Mouse (Mus musculus) NIH3T3 (cell line): Measurements from ENCODE around the gene Ddx11.
"Not testable (repeated sequence)": the region's sequence is repeated elsewhere in the genome, so short reads cannot be mapped to it uniquely, and the experiment has no call there.

ENCODE experiments used
- DNase-seq: peaks from one replicate; pipeline ENCODE4 v3.0.0-alpha.2; 2012; ENCODE audit warnings: low read depth

Gene Ddx11

DNA sequence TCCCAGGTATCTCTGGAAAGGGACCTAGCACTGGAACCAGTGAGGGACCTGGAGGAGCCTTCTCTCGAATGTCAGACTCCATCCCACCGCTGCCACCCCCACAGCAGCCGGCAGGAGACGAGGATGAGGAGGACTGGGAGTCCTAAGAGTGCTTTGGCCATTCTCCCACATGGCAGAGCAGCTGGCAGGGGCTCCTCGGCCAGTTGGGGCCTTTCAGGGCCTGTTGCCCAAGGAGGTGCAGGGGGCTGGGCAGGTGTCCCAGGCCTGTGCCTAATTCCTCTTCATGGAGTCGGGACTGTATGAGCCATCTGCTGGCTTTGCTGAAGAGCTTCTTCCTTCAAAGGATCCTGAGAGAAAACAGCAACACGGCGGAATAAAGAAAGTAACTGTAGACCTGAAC, 4.3 kb upstream of the Ddx11 start:
- DNase-seq = no peak

DNA sequence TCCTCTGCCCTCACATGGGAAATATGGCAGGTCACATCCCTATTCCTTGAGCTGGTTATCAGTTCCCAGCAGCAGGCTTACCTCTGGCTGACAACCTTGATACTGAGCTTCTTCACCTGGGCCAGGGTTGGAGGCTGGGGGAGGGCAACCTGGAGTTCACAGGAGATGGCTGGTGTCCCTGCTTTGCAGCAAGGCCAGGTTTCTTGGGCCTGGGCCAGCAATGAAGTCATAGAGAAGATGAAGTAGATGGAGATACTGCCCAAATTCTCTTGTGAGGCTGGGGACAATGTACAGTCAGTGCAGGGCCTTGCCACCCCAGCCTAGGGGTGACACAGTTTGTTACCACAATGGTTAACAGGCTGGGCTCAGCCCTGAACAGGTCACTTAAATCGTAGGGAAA, 2.6 kb upstream of the Ddx11 start:
- DNase-seq = peak; percentile 25

DNA sequence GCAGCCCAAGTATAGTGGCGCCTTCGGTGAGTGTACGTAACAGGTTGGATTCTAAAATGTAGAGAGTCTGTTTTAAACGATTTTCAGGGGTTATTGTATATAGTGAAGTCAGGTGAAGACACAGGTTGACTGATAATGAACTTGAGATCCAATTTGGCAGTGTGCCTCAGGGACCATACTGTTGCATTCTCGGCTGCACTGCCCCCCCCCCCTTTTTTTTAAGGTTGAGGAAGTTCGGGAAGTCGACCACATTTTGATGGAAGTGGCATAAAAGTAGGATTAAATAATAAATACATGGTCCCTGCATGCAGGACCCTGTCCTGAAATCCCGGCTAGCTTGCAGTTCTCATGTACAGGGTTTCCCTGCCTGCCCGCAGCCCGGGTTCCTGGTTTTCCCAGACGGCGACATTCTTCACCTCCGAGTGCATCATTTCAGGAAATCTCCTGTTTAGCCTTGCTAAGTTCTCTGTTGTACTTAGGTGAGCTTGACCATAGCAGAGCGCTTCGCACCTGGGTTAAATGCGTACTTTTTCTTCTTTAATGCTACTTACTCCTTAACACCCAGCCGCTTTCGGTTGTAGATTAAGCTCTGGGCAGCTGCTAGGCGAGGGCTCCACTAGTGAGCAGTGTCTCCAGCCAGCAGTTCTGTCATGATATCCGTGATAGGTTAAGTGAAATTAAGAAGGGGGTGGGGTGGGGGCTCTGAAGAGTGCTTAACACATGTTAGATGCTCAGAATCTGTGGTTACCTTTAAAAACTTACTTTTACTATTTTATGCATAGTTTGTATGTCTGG, 693 bp downstream of the Ddx11 start:
- DNase-seq = peak; percentile 41

DNA sequence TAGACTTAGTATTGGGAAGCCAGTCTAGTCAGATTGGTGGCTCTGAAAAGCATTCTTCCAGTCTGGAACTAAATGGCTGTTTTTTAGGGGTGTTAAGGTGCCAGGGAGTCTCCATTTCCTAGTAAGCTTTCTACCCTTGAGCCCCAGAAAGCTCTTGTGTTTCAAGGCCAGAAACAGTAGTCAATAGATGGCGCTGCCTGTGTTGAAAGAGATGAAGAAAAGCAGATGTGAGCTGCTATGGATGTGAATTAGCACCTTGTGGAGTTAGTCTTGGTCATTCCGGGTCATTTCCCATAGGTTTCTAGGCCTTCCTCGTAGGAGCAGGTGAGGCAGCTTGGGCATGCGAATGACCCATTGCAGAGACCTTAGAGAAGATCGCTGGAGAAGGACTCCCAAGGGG, 1.9 kb downstream of the Ddx11 start:
- peak; percentile 35 for DNase-seq

DNA sequence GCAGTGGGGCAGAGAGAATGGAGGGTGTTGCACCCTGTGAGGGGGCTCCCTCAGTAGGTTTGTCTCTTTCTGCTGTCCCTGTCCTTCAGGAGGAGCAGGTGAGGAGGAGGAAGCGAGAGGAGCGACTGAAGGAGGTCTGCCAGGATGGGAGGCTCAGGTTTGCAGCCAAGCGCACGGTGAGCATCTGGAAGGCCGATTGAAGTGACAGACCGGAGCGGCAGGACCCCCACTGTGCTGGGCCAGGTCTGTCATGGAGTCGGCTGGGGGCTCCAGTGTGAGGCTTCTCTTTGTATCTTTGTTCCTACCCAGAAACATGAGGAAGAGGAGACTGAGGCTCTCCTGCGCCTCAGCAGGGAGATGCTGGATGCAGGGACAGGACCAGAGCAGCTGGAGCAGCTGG, 7.1 kb downstream of the Ddx11 start:
- DNase-seq = no peak

DNA sequence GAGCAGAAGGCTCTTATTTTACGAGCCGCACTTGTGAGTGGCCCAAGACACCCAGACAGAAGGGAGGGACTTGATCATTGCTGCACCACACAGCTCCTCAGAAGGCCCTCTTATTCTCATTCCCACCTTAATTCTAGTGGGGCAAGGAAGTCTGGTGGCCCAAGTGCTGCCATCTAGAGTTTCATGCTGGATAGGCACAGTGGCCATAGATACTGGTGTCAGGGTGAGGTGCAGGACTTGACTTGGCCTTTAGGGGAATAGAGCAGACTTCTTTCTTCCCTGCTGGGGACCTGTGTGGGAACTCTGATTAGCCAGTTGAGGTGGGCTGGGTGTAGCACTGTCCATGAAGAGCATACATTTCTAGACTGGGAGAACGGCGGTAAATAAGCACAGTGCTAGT, 7.9 kb downstream of the Ddx11 start:
- no peak for DNase-seq

DNA sequence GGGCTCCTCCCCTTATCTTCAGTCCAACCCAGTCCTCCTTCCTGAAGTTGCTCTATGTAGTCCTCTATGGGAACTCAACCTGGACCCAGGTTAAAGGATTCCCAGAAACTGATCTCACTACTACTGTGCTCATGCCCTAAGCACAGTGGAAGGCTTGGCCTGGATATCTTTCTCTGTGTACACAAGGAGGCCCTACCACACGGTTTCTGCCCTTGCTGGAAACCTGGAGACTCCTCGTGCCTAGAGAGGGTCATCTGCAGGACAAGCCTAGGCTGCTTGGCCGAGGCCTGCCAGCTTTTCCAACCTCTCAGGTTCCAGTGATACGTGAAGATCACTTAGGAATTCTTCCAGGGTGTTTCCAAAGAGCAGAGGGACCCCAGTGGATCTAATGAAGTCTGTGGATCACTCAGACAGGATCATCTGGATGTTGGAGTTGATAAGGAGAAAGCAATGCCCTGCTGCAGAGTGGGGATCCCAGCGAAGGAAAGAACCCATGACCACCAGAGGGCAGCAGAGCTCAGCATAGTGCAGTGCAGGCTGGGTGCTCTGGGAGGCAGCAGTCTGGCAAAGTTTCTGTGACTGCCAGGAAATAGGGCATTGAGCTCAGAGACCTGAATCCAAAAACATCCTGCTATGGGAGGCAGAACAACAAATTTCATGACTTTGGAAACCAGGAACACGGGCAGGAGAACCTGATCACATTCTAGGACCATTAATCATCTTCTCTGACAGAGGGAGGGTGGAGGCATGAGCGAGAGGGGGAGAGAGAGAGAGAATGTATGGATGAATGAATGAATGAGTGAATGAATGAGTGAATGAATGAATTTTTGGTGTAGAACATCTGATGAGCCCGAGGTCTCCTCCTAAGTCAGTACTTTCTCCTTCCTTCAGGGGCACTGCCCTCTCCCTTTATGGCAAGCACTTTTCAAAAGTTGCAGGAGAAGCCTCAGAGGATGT, 29.7 kb downstream of the Ddx11 start:
- not testable (repeated sequence) for DNase-seq

DNA sequence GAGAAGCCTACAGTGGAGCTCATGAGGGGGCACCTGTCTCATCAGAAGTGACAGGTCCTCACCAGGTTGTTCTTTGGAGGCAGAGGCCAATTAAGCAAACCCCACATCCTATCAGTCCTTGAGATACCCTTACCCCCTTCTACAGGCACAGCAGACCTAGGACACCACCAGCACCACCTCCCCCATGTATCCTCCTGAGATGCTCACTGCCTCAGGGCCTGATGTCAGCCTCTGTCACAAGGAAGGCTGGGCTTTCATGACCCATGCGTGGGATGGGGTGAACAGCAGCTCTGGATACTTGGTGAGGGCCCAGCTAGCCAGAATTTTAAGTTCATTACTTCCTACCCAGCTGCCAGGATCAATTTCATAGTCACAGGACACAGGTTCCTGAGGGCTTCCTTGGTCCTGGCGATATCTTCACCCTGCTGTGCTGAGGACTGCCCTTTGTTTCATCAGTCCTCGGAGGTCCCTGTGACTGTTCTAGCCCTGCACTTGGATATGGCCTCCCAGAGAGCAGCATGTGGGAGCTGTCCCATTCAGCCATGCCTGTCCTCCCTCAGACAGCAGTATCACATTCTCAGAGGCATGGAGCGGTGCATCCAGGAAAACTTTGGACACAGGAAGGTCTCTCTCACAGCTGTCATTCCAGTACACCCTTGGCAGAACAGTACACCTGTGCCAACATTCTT, 30.6 kb downstream of the Ddx11 start:
- not testable (repeated sequence) for DNase-seq

DNA sequence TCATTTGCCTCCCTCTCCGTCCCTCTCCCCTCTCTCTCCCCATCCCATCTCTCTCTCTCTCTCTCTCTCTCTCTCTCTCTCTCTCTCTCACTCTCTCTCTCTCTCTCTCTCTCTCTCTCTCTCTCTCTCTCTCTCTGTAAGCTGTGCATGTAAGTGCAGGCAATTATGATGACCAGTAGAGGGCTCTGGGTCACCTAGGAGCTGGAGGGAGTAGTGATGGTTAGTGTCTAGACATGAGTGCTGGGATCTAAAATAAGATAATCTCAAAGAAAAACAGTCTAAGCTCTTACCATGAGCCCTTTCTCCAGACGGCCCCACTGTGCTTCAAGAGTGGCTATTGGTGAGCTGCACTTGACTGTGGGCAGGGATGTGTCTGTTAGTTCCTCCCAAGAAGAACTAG, 31.6 kb downstream of the Ddx11 start:
- no peak for DNase-seq

DNA sequence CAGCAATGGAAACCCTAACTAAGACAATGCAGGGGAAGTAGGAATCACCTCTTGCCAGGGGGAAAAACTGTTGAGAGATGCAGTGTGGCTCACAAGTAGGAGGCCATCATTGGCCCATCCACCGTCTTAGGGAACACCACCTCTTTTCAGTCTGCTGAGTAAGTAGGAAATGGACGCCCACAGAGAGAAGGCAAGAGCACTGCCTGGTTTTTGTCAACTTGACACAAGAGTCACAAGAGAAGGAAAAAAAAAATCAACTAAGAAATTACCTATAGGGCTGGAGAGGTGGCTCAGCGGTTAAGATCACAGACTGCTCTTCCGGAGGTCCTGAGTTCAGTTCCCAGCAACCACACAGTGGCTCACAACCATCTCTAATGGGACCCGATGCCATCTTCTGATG, 35.0 kb downstream of the Ddx11 start:
- no peak for DNase-seq

DNA sequence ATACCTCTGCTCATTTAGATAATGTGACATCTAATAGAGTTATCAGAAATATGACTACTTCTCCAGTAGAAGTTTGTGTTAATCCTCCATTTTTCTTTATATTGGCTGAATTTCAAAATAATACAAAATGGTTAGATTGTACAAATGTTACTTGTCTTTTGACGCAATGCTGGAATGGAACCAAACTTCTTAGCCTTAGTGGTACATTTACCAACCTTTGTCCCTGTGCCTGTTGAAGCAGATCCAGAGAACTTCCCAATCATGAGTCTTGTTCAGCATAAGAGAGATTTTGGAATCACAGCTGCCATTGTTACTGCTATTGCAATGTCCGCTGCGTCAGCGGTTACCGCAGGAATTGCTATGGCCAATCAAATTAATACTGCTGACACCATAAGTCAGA, 43.8 kb downstream of the Ddx11 start:
- not testable (repeated sequence) for DNase-seq

DNA sequence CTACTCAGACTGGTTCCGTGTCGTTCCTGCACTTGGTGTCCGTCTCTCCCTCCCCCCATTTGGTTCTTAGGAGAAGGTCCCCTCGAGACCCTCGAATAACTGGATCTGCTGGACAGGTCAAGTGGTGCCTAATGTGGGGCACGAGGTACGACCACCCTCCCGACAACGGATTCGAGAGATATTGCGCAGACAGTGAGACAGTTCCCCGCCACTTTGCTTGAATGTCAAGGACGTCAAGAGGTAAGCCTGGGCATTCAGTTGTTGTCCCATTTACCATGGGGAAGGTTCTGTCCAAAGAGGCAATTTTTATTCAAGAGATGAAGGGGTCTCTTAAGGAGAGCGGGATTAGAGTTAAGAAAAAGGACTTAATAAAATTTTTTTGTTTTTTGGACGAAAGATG, 47.7 kb downstream of the Ddx11 start:
- DNase-seq = not testable (repeated sequence)

DNA sequence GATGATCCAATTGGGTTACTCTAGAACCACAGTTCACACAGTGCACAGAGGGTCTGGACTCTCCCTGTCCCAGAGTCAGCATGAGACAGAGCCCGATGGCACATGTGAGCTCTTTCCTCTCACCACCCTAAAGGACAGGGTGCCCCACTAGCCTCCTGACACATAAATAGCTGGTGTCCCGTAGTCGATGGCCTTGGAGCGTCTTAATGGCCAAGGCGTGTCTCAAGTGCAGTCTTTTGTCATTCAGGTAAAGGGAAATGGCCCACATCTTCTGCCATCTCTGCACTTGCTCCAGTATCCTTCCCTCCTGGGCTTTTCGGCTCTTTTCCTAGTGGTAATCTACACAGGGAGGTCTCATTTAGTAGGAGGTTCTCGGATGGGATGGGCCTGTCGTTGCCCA, 67.3 kb downstream of the Ddx11 start:
- DNase-seq = no peak

DNA sequence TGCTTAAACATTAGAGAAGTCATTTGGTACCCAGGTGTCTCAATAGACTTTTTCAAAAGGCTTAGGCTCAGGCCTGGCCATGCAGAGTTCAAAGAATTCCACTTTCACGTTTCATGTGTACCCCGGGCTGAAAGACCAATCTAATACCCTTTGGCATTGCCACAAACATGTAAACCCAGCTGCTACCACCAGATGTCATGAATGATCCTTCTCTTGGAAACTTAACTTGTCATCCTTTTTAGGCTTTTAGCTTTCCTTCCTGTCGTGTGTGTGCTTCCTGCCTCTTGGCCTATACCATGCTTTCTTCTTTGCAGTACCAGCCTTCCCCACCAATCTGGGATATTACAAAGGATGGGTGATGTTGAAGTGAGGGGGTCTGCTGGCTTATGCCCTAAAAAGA, 73.7 kb downstream of the Ddx11 start:
- DNase-seq = peak; percentile 54
